Mouse (Mus musculus) gonadal fat pad, adult 2 months (tissue): ENCODE data around the gene Mfrp. TPM values are rescaled to one million over a fixed set of nuclear protein-coding genes. Genes with fewer than 3 reads are reported as not detected.

Source experiments
- DNase-seq: peaks from one replicate; pipeline ENCODE4 v3.0.0-alpha.2; 2012; ENCODE audit warnings: low read depth
- polyA plus RNA-seq: library from polyadenylated mRNA; depleted of rRNA; stranded (reverse); fragments of >200 nt; gene quantifications from 2 replicates; pipeline ENCODE4 v1.2.3, GENCODE M21; 2012; rRNA removed

Gene Mfrp
- polyA plus RNA-seq, 1 experiment: 72.1 TPM

DNA sequence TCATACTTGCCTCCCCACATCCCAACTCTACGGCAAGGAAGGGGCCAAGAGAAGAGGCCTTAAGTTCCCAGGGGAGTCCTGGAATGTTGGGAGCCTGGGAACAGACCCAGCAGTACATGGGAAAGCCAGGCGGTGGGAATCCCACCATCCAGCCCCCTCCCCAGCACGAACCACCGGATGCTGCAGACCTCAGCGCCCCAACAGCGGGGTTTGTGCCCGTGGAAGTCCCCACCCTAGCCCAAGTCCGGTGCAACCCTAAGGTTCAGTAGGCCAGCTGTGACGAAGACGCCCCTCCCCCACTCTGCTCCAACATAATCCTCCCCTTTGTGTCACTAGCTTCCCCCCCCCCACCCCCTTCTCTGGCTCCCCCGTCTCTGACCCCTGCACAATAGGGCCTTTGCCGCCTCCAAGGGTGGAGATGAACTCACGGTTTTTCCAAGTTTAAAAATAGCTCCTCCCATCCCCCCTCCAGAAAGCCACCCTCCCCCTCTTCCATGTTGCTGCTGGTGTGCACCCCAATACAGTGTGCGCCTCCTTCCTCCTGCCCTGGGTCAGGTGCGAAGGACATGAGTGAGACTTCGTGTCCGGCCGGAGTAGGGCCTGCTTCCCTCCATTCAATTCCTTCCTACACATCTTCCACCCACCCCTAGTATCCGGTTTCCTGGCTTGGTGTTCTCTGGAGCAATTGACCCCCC, 29.2 kb downstream of the Mfrp start:
- no peak for DNase-seq

- no peak for DNase-seq
Observed at GRCm38 (mm10) chr9:44131276-44131590, 29.7 kb downstream of the Mfrp start.

- DNase-seq: no peak
Observed at GRCm38 (mm10) chr9:44132200-44132599, 30.7 kb downstream of the Mfrp start.

DNA sequence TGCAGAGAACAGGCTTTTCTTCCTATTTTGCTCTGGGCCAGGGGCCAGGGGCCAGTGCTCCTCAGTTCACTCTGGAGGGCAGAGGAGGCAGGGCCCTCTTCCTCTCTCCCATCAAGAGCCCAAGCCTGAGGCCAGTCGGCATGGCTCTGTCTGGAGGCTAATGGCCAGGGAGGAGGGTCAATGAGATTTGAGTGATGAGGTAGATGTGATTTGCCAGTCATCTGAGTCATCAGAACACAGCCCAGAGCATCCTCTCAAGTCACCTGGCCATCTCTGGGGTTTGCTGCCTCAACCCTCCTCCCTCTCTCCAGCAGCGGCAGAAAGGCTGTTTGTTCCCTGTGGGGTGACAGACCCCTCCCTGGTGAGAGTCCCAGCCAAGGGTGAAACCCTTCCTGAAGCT, 31.8 kb downstream of the Mfrp start:
- no peak for DNase-seq

DNA sequence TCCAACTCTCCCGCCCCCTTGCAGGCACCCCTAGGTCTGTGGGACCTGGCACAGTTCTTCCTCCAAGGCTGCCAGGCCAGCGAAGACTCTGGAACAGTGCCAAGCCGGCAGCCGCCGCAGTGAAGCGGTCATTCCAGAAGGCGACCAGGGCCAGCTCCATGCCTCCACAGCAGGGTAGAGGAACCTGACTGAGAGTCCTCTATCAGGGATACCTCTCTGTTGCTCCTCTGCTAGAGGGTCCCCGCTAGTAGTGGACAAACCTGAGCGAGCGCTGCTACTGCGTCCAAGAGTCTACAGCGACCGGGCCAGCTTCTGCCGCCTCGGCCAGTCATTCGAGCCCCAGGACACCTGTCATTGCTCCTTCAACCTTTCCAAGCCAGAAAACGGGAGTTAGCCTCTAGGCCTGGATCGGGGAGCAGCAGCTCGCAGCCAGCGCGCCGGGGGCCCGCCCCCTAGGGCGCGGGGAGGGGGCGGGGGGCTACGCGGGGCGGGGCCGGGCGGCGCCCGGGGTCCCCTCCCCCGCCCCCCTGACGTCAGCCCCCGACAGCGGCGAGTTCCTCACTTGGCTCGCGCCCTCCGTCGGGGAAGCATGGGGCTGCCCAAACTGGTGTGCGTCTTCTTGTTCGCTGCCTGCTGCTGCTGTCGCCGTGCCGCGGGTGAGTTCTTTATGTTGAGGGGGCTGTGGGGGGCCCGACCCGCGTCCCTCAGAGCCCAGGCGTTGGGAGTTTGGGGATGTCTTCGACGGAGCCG, 32.7 kb downstream of the Mfrp start, which contains the start of gene Mcam:
Mcam (plus strand) TSS at position 369 of the 750 bp plus-strand sequence.
- DNase-seq: no peak

GRCm38 (mm10) chr9:44134851-44135730, 33.6 kb downstream of the Mfrp start:
- no peak for DNase-seq

GRCm38 (mm10) chr9:44135731-44136411, 34.3 kb downstream of the Mfrp start:
- DNase-seq: no peak

- DNase-seq: no peak
Observed at GRCm38 (mm10) chr9:44137846-44138245, 36.3 kb downstream of the Mfrp start.

GRCm38 (mm10) chr9:44141951-44142350, 40.4 kb downstream of the Mfrp start:
- no peak for DNase-seq

- no peak for DNase-seq
Observed at GRCm38 (mm10) chr9:44143421-44143820, 41.9 kb downstream of the Mfrp start.

- DNase-seq: no peak
Observed at GRCm38 (mm10) chr9:44144023-44144717, 42.6 kb downstream of the Mfrp start.

- DNase-seq: no peak
Observed at GRCm38 (mm10) chr9:44144718-44145060, 43.2 kb downstream of the Mfrp start.

GRCm38 (mm10) chr9:44147290-44147689, 45.8 kb downstream of the Mfrp start:
- no peak for DNase-seq

Other genes with a start within 250 kb of the Mfrp start
- gene Thy1, start 58.3 kb upstream of the Mfrp start, polyA plus RNA-seq: 41.8 and 48.5 TPM in 2 replicates
- gene Usp2, start 34.7 kb upstream of the Mfrp start, polyA plus RNA-seq: 19.3 and 24.5 TPM in 2 replicates
- gene C1qtnf5, start 5.5 kb downstream of the Mfrp start, polyA plus RNA-seq: 28.7 and 29.3 TPM in 2 replicates
- 0.04 and 0.10 TPM in 2 replicates for gene Gm49380, start 11.8 kb downstream of the Mfrp start, polyA plus RNA-seq
- gene Rnf26, start 11.8 kb downstream of the Mfrp start, polyA plus RNA-seq: 23.4 and 25.6 TPM in 2 replicates
- 196 and 288 TPM in 2 replicates for gene Mcam, start 32.7 kb downstream of the Mfrp start, polyA plus RNA-seq
- 12.2 and 14.1 TPM in 2 replicates for gene Cbl, start 132.3 kb downstream of the Mfrp start, polyA plus RNA-seq
- 6.6 and 6.9 TPM in 2 replicates for gene Ccdc153, start 138.9 kb downstream of the Mfrp start, polyA plus RNA-seq
- gene Pdzd3, start 149.7 kb downstream of the Mfrp start, polyA plus RNA-seq: 1.4 and 2.3 TPM in 2 replicates
- gene Nlrx1, start 166.9 kb downstream of the Mfrp start, polyA plus RNA-seq: 22.9 and 28.3 TPM in 2 replicates
- 4.9 and 6.6 TPM in 2 replicates for gene Abcg4, start 186.9 kb downstream of the Mfrp start, polyA plus RNA-seq
- 25.4 and 39.6 TPM in 2 replicates for gene Hinfp, start 203.9 kb downstream of the Mfrp start, polyA plus RNA-seq
- gene C2cd2l, start 218.6 kb downstream of the Mfrp start, polyA plus RNA-seq: 51.5 and 52.0 TPM in 2 replicates
- gene Dpagt1, start 224.3 kb downstream of the Mfrp start, polyA plus RNA-seq: 54.1 and 58.4 TPM in 2 replicates
- gene H2afx, start 233.0 kb downstream of the Mfrp start, polyA plus RNA-seq: 52.0 and 59.0 TPM in 2 replicates
- gene Hmbs, start 242.5 kb downstream of the Mfrp start, polyA plus RNA-seq: 65.2 and 74.7 TPM in 2 replicates